Mouse (Mus musculus) ES-Bruce4 (cell line): ENCODE measurements around the gene Arhgef10l.
A peak's percentile ranks its signal among the peaks of the same experiment; 100 is the strongest.

Source experiments
- CTCF ChIP-seq: IDR thresholded peaks from one replicate; pipeline ENCODE4 v1.8.1; 2011; ENCODE audit warnings: low read depth, low read length
- EP300 ChIP-seq: IDR thresholded peaks from 2 replicates; pipeline ENCODE4 v1.6.1; 2011; ENCODE audit warnings: low read depth, low read length; ENCODE audit not compliant: insufficient read depth

DNA sequence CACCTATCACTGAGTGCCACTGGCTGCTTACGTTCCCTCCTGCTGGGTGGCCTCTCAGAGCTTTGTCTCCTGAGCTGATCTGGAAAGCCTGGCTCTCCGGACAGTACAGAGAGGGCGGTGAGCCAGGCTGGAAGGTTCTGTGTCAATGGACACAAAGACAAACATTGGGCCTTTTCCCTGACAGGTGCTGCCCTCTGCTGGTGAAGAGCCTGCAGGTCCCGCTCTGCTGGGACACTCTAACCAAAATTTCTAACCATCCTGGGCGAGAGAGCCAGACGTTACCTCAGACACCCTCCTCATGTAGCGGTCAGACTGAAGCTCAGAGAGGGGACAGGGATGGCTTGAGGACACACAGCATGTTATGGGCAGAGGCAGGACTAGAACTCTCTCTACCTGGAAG lies 118.3 kb downstream of the Arhgef10l start:
- TF ChIP-seq CTCF (peak; percentile 97), EP300 (no peak)
